In genomic region chr11:121388554-121388945, GRCm38 (mm10) we compare ENCODE assay signal across 8 mouse cellular contexts. TPM values are rescaled to one million over a fixed set of nuclear protein-coding genes. Genes with fewer than 3 reads are reported as not detected.
DNase-seq lines count a peak whose midpoint lies in the region; ATAC-seq and TF ChIP-seq lines count a peak whose summit lies in the region.

No protein-coding gene starts in this region.

- no peak overlapping the region for H3K27ac ChIP-seq in kidney, embryonic 14.5 days (ENCODE audit: low read depth, low read length)
- no peak overlapping the region for H3K27ac ChIP-seq in embryonic facial prominence, embryonic 13.5 days
- no peak overlapping the region for H3K27ac ChIP-seq in intestine, embryonic 14.5 days (ENCODE audit: low read depth)
- H3K27ac ChIP-seq in midbrain, postnatal 0 days (ENCODE audit: low read depth, low read length) = 0 out of 2 replicates have a peak overlapping the region, but pooled peaks have one; percentile 13

- peak; percentile 8; the same call in 1 of the 2 replicates for ATAC-seq in kidney, embryonic 14.5 days (ENCODE audit: low FRiP score, low TSS enrichment)
- ATAC-seq in embryonic facial prominence, embryonic 13.5 days (ENCODE audit: insufficient number of reproducible peaks, insufficient read depth, low FRiP score, low TSS enrichment, low read depth) = peak; percentile 1; the same call in 1 of the 2 replicates
- ATAC-seq in intestine, embryonic 14.5 days (replicated peaks; ENCODE audit: low FRiP score, low TSS enrichment, low read depth) = peak; percentile 29
- ATAC-seq in midbrain, postnatal 0 days (ENCODE audit: low FRiP score) = peak; percentile 34; the same call in 1 of the 2 replicates
- ATAC-seq in activated CD4-positive, CD25-positive, alpha-beta regulatory T cell, adult 4 months = no peak

- no peak overlapping the region for H3K4me3 ChIP-seq in kidney, embryonic 14.5 days (ENCODE audit: low read length)
- peak overlapping the region; percentile 69 for H3K4me3 ChIP-seq in embryonic facial prominence, embryonic 13.5 days
- H3K4me3 ChIP-seq in intestine, embryonic 14.5 days (ENCODE audit: low read depth, low read length) = peak overlapping the region; percentile 70
- H3K4me3 ChIP-seq in midbrain, postnatal 0 days (ENCODE audit: low read depth, low read length) = peak overlapping the region; percentile 68

- no peak for DNase-seq in kidney, postnatal 25 days
- DNase-seq in intestine, embryonic 14.5 days (ENCODE audit: low spot score) = no peak
- DNase-seq in midbrain, postnatal 0 days (ENCODE audit: low spot score) = no peak
- no peak for DNase-seq in right cerebral cortex, postnatal 36 days (ENCODE audit: low spot score in 2 of 2)
- DNase-seq in layer of hippocampus, adult 9-10 months (ENCODE audit: low spot score) = no peak

- no peaks in the 10 kb centered on the region; the same call in 1 of the 2 replicates for H3K27me3 ChIP-seq in kidney, embryonic 14.5 days (ENCODE audit: control insufficient read depth, insufficient read depth, low read length)
- peaks cover 12% of the 10 kb centered on the region for H3K27me3 ChIP-seq in embryonic facial prominence, embryonic 13.5 days
- H3K27me3 ChIP-seq in intestine, embryonic 14.5 days (replicated peaks; ENCODE audit: control insufficient read depth, insufficient read depth, low read length) = 0 out of 2 replicates have a peak, but pooled peaks cover 3% of the 10 kb centered on the region
- H3K27me3 ChIP-seq in midbrain, postnatal 0 days (ENCODE audit: insufficient read depth, low read length) = no peaks in the 10 kb centered on the region

- H3K36me3 ChIP-seq in kidney, embryonic 14.5 days (ENCODE audit: control insufficient read depth, insufficient read depth, low read length) = no peaks in the 10 kb centered on the region
- no peaks in the 10 kb centered on the region for H3K36me3 ChIP-seq in embryonic facial prominence, embryonic 13.5 days
- H3K36me3 ChIP-seq in intestine, embryonic 14.5 days (ENCODE audit: control insufficient read depth, insufficient read depth, low read length) = no peaks in the 10 kb centered on the region
- H3K36me3 ChIP-seq in midbrain, postnatal 0 days (ENCODE audit: insufficient read depth, low read length) = no peaks in the 10 kb centered on the region

- TF ChIP-seq CTCF in midbrain, postnatal 0 days (IDR thresholded peaks at IDR 0.05) = peak; percentile 35

- H3K9me3 ChIP-seq in kidney, embryonic 14.5 days (ENCODE audit: control insufficient read depth, low read length) = no peaks in the 10 kb centered on the region
- no peaks in the 10 kb centered on the region for H3K9me3 ChIP-seq in embryonic facial prominence, embryonic 13.5 days
- no peaks in the 10 kb centered on the region for H3K9me3 ChIP-seq in intestine, embryonic 14.5 days (ENCODE audit: control insufficient read depth, low read length)
- no peaks in the 10 kb centered on the region for H3K9me3 ChIP-seq in midbrain, postnatal 0 days (ENCODE audit: low read length)

- WGBS in kidney, embryonic 14.5 days = 8% methylated on average over 6 of the region's 6 CpGs
- 12% methylated on average over 6 of the region's 6 CpGs for WGBS in embryonic facial prominence, embryonic 13.5 days
- WGBS in intestine, embryonic 14.5 days = 11% methylated on average over 6 of the region's 6 CpGs
- 12% methylated on average over 6 of the region's 6 CpGs for WGBS in midbrain, postnatal 0 days

- H3K4me2 ChIP-seq in kidney, embryonic 14.5 days (replicated peaks; ENCODE audit: low read depth, low read length) = peak overlapping the region; percentile 93
- peak overlapping the region; percentile 93 for H3K4me2 ChIP-seq in embryonic facial prominence, embryonic 13.5 days
- H3K4me2 ChIP-seq in intestine, embryonic 14.5 days (ENCODE audit: low read length) = peak overlapping the region; percentile 78
- peak overlapping the region; percentile 85 for H3K4me2 ChIP-seq in midbrain, postnatal 0 days (ENCODE audit: low read depth, low read length, poor library complexity, severe bottlenecking)

- no peaks in the 10 kb centered on the region for H3K4me1 ChIP-seq in kidney, embryonic 14.5 days (ENCODE audit: control insufficient read depth, insufficient read depth, low read length)
- H3K4me1 ChIP-seq in embryonic facial prominence, embryonic 13.5 days = peaks cover 13% of the 10 kb centered on the region
- no peaks in the 10 kb centered on the region for H3K4me1 ChIP-seq in intestine, embryonic 14.5 days (replicated peaks; ENCODE audit: control insufficient read depth, insufficient read depth, low read length)
- peaks cover 3% of the 10 kb centered on the region; the same call in 1 of the 2 replicates for H3K4me1 ChIP-seq in midbrain, postnatal 0 days (ENCODE audit: insufficient read depth, low read length)

- no peak overlapping the region for H3K9ac ChIP-seq in kidney, embryonic 14.5 days (ENCODE audit: low read depth, low read length)
- peak overlapping the region; percentile 44; the same call in 1 of the 2 replicates for H3K9ac ChIP-seq in embryonic facial prominence, embryonic 13.5 days
- no peak overlapping the region for H3K9ac ChIP-seq in intestine, embryonic 14.5 days (ENCODE audit: low read length)
- no peak overlapping the region for H3K9ac ChIP-seq in midbrain, postnatal 0 days (replicated peaks; ENCODE audit: low read length, poor library complexity, severe bottlenecking)

RNA-seq across cellular contexts. Expression of gene Rab40b, which starts 0.5 kb away (rescaled TPM):
- 3.2 and 4.3 TPM in 2 replicates for polyA plus RNA-seq in kidney, embryonic 14.5 days (2014; fragmentation: Nextera tagmentation; extraction: Ambion mirVana)
- 10.7 and 13.1 TPM in 2 replicates for polyA plus RNA-seq in embryonic facial prominence, embryonic 13.5 days (2015; fragmentation: Nextera tagmentation; extraction: Ambion mirVana)
- 5.3 and 5.4 TPM in 2 replicates for polyA plus RNA-seq in intestine, embryonic 14.5 days (2014; fragmentation: Nextera tagmentation; extraction: Ambion mirVana)
- 15.0 and 18.3 TPM in 2 replicates for total RNA-seq in midbrain, postnatal 0 days (2014; rRNA removed)
- polyA plus RNA-seq in midbrain, postnatal 0 days (2015; fragmentation: Nextera tagmentation; extraction: Ambion mirVana) = 14.8 and 15.7 TPM in 2 replicates
- not detected for polyA plus RNA-seq in activated CD4-positive, CD25-positive, alpha-beta regulatory T cell, adult 4 months (2017; shearing (Covaris generic))

RNA-seq across cellular contexts. Expression of gene Fn3krp, which starts 32.7 kb away (rescaled TPM):
- polyA plus RNA-seq in kidney, embryonic 14.5 days (2014; fragmentation: Nextera tagmentation; extraction: Ambion mirVana) = 6.3 and 7.4 TPM in 2 replicates
- polyA plus RNA-seq in embryonic facial prominence, embryonic 13.5 days (2015; fragmentation: Nextera tagmentation; extraction: Ambion mirVana) = 10.8 and 12.4 TPM in 2 replicates
- 4.5 and 5.3 TPM in 2 replicates for polyA plus RNA-seq in intestine, embryonic 14.5 days (2014; fragmentation: Nextera tagmentation; extraction: Ambion mirVana)
- total RNA-seq in midbrain, postnatal 0 days (2014; rRNA removed) = 17.2 and 22.4 TPM in 2 replicates
- polyA plus RNA-seq in midbrain, postnatal 0 days (2015; fragmentation: Nextera tagmentation; extraction: Ambion mirVana) = 8.3 and 9.0 TPM in 2 replicates
- polyA plus RNA-seq in activated CD4-positive, CD25-positive, alpha-beta regulatory T cell, adult 4 months (2017; shearing (Covaris generic)) = 1 to 10 TPM; 6.3 to 9.8 TPM

RNA-seq across cellular contexts. Expression of gene Wdr45b, which starts 34.3 kb away (rescaled TPM):
- polyA plus RNA-seq in kidney, embryonic 14.5 days (2014; fragmentation: Nextera tagmentation; extraction: Ambion mirVana) = 84.5 and 101 TPM in 2 replicates
- 98.3 and 102 TPM in 2 replicates for polyA plus RNA-seq in embryonic facial prominence, embryonic 13.5 days (2015; fragmentation: Nextera tagmentation; extraction: Ambion mirVana)
- polyA plus RNA-seq in intestine, embryonic 14.5 days (2014; fragmentation: Nextera tagmentation; extraction: Ambion mirVana) = 101 and 105 TPM in 2 replicates
- total RNA-seq in midbrain, postnatal 0 days (2014; rRNA removed) = 71.9 and 72.5 TPM in 2 replicates
- 87.1 and 89.2 TPM in 2 replicates for polyA plus RNA-seq in midbrain, postnatal 0 days (2015; fragmentation: Nextera tagmentation; extraction: Ambion mirVana)
- polyA plus RNA-seq in activated CD4-positive, CD25-positive, alpha-beta regulatory T cell, adult 4 months (2017; shearing (Covaris generic)) = 10 to 100 TPM; 22.2 to 25.7 TPM

RNA-seq across cellular contexts. Expression of gene Fn3k, which starts 46.2 kb away (rescaled TPM):
- polyA plus RNA-seq in kidney, embryonic 14.5 days (2014; fragmentation: Nextera tagmentation; extraction: Ambion mirVana) = 0.81 and 1.4 TPM in 2 replicates
- polyA plus RNA-seq in embryonic facial prominence, embryonic 13.5 days (2015; fragmentation: Nextera tagmentation; extraction: Ambion mirVana) = 1.3 and 1.4 TPM in 2 replicates
- polyA plus RNA-seq in intestine, embryonic 14.5 days (2014; fragmentation: Nextera tagmentation; extraction: Ambion mirVana) = 0.70 and 0.96 TPM in 2 replicates
- 2.2 and 8.2 TPM in 2 replicates for total RNA-seq in midbrain, postnatal 0 days (2014; rRNA removed)
- polyA plus RNA-seq in midbrain, postnatal 0 days (2015; fragmentation: Nextera tagmentation; extraction: Ambion mirVana) = 3.7 and 3.9 TPM in 2 replicates
- under 1 TPM in 1 of 2 experiments, not detected in 1; 0.23 TPM for polyA plus RNA-seq in activated CD4-positive, CD25-positive, alpha-beta regulatory T cell, adult 4 months (2017; shearing (Covaris generic))
